Mouse (Mus musculus): Measurements from ENCODE around the gene Sp6. TPM values are rescaled to one million over a fixed set of nuclear protein-coding genes. Genes with fewer than 3 reads are reported as not detected.
A peak's percentile ranks its signal among the peaks of the same experiment; 100 is the strongest.

Sp6 gene
- 0.28 TPM in 1 of 2 replicates, not detected in the other for total RNA-seq (2014; fragmentation: Nextera tagmentation)
- 0.38 TPM in 1 of 2 replicates, not detected in the other for total RNA-seq (2017)

DNA sequence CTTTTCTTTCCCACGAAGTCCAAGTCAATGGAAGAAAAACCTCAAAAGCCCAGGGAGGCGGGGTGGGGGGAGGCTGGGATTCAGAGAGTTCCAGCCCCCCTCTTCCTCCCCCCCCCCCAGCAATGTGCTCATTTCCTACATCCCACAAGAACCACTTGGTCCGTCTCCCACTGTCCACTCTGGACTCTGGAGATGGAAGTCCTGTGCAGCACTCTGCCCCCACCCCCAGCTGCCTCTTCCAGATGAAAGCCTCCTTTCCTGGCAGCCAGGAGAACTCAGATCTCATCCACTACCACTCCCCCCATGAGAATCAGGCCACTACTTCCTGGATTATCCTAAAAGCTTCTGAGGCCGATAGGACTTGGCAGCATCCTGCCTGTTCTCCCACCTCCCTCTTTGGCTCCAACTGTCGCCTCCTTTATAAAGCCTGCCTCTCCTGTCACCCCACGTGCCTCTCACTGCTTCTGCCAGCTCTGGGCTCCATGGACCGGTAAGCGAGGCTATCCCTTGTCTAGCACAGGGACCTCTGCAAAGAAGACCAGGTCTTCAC, at the start of gene Sp6:
Gene Sp6 (plus strand): TSS at position 274 of the 550 bp plus-strand sequence.
- no peak for ATAC-seq (replicated peaks; ENCODE audit: low FRiP score, low TSS enrichment, poor library complexity, severe bottlenecking)

DNA sequence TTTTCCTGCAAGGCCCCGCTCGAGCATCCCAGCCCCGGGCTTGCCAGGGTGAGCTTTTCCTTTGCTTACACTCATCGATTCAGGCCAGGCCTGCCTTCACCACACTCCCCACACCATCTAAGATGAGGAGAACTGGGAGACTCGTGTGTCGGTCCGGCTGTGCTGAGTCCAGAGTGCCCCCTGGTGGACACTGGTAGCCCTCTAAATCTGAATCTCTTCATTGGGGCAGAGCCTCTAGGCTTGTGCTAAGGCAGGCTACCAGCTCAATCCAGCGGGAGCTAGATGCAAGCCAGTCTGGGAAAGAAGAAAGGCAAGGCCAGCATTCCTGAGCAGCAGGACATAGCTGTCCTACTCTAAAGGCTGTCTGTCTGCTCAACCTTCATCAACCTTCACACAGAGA, 49.6 kb upstream of the Sp6 start:
- ATAC-seq (replicated peaks; ENCODE audit: low FRiP score, low TSS enrichment, poor library complexity, severe bottlenecking): peak; percentile 72

DNA sequence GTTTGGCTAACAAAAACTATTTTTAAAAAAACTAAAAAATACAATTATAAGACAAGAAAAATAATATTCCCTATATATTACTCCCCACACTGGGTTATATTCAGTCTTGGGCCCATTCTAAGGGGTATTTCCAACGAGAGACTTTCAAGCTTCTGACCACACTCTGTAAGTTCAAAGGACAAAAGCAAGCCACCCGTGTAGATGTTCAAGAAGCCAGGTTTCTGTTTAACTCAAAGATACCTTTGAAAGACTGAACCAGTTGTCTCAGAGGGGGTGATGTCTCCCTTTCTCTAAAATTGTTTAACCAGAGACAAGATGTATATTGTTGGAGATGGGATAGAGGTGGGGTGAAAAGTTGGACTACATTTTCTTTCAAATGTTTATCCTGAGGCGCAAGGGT, 47.0 kb upstream of the Sp6 start:
- no peak for ATAC-seq (replicated peaks; ENCODE audit: low FRiP score, low TSS enrichment, poor library complexity, severe bottlenecking)

DNA sequence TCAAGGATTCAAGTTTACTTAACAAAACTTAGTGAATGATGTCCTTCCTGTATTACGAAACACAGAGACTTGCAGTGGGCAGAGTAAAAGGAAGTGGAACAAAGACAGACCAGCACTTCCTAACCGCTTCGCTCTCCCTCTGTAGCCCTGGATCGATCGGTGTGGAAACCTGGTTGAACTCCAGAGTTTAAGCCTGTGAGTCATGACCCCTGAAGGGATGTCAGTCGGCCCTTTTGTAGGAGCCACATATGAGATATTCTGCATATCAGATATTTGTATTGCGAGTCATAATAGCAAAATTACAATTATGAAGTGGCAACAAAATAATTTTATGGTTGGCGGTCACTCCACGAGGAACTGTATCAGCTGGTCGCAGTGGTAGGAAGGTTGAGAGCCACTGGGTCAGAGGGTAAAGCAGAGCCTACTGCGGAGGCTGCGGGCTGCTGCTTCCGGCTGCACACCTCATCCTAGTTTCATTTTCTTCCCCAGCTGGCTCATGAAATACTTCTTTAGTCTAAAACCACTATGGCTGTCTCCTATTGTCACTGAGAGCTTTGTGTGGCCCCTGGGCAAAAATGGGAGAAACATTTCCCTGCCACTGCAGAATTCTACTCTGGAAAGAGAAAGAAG, 46.2 kb upstream of the Sp6 start:
- no peak for ATAC-seq (replicated peaks; ENCODE audit: low FRiP score, low TSS enrichment, poor library complexity, severe bottlenecking)

DNA sequence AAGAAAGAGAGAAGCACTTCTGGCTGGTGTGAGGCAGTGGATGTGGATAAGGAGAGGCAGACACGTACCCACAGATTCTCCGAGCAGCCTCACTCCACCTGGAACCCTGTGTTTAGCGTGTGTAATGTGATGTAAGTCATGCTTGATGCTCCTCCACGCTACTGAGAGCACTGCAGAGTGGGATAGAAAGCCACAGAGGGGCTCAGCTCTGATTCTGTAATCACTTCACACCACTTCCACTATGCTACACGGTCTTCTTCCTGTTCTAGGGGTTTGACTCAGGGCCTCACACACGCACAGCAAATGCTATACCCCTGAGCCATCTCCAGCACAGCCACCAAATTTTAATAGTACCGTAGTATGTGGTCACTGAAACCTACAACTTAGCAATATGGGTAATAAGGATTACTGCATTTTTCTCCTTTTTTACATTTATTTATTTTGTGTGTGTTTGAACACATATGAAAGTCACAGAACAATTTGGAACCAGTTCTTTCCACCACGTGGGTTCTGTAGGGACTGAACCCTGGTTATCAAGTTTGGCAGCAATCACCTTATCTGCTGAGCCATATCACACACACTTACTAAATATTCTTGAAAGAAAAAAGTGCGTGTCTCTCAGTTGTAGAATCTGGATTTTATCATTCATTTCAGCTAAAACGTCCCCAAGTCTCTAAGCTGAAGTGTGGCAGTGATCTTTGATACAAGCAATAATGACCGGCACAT, 45.5 kb upstream of the Sp6 start:
- peak; percentile 35; the same call in 1 of the 2 replicates for ATAC-seq (replicated peaks; ENCODE audit: low FRiP score, low TSS enrichment, poor library complexity, severe bottlenecking)

DNA sequence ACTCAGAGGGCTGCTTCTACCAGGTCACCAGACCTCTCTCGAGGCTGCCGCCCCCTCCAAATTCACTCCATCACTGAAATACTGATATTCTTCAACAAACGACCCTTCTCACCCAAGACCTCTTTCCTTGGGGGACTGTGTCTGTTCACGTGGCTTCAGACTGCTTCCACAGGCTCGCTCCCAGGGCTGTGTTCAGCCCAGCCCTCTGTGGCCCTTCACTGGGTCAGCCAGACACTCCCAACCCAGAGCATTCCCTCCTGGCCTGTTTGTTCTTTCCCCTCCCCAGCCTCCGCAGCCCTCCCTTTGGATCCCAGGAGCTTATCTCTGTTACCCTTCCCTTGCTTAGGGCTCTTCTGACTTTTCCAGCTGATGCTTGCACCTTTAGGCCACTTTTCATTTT, 44.7 kb upstream of the Sp6 start:
- no peak for ATAC-seq (replicated peaks; ENCODE audit: low FRiP score, low TSS enrichment, poor library complexity, severe bottlenecking)

DNA sequence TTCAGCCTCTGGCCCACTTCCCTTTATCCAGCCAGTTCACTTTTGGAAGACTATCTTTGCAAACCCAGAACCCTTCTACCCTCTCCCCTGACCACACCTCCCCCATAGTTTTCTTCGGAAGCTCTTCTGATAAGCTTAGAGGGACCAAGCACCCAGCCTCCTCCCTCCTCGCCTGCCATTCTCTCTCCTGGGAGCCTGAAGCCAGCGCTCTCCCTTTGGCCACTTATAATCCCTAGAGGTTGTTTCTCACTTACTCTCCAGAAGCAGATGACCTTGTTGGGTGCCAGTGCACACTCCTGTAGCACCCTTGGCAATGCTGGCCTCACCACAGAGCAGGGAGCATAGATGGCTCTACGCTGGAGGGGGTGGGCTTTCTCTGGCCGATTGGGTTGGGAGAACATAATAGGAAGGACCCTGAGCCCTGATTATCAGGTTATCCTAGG, 43.9 kb upstream of the Sp6 start:
- ATAC-seq (replicated peaks; ENCODE audit: low FRiP score, low TSS enrichment, poor library complexity, severe bottlenecking): peak; percentile 47

DNA sequence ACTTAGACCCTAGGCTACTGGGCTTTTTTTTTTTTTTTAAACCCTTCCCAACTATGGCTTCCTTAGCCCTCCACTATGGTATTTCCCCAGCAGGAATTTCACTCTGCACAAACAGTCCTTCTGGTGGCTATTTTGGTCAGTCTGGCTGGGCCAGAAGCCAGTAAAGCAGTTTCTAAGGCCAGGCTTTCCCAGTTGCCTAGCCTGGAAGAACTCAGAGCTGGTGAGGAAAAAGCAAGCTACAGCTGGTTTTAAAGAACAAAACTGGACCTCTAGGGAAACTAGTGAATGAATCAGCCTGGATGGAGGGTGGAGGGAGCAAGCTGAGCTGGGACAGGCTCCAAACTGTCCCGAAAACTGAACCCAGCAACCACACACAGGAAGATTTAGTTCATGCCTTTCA, 43.4 kb upstream of the Sp6 start:
- ATAC-seq (replicated peaks; ENCODE audit: low FRiP score, low TSS enrichment, poor library complexity, severe bottlenecking): no peak

DNA sequence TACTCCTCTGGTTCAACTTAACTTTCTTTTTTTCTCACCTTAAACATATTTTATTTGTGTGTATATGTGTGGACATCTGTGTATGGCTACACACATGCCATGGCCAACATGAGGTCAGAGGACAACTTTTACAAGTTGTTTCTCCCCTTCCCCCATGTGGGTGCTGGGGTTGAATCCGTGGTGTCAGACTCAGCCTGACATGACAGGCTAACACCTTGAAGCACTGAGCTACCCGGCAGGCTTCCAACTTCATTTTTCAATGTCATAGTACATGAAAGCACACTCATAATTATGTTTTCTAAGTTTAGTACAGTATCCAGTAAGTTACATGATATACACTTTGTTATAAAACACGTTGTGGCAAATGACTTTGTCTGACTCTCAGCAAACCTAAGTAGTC, 42.9 kb upstream of the Sp6 start:
- ATAC-seq (replicated peaks; ENCODE audit: low FRiP score, low TSS enrichment, poor library complexity, severe bottlenecking): no peak

DNA sequence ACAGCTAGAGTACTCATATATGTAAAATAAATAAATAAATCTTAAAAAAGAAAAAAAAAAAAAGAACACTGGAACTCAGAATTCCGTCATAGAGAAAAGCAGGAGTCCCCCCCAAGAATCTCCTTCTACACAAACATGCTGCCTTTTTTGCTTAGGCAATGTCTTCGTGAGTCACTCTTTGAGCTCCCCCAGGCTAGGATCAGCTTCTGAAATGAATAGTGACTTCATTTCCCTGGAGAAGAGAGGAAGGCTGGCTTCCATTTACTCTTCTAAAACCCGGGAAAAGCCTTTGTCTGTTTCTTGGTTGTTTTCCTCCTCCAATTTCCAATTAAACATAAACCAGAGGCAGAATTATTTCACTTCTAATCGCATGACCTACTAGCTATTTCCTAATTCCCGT, 40.3 kb upstream of the Sp6 start:
- ATAC-seq (replicated peaks; ENCODE audit: low FRiP score, low TSS enrichment, poor library complexity, severe bottlenecking): no peak

DNA sequence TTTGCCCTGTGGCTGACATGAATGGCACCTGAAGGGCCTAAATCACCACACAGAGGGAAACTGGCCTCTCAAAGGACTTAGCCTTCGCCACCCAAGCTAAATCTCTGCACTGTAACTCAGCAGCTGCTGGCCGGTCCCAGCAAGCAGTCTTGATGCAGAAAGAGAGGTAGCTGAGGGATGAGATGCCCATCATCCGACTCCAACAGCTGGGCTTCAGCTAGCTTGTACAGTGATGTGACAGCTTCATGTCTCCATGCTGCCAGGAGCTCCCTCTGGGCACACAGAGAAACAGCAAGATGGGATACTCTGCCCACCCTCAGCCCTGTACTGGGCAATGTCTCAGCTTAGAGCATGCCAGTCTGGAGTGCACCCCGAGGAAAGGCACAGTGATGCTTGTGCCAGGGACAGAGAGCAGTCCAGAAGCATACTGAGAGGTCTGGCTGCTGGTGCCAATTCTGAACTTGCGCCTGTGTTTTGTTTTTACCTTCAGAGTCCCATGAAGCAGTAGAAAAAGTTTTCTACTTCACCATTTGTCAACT, 39.7 kb upstream of the Sp6 start:
- no peak for ATAC-seq (replicated peaks; ENCODE audit: low FRiP score, low TSS enrichment, poor library complexity, severe bottlenecking)

DNA sequence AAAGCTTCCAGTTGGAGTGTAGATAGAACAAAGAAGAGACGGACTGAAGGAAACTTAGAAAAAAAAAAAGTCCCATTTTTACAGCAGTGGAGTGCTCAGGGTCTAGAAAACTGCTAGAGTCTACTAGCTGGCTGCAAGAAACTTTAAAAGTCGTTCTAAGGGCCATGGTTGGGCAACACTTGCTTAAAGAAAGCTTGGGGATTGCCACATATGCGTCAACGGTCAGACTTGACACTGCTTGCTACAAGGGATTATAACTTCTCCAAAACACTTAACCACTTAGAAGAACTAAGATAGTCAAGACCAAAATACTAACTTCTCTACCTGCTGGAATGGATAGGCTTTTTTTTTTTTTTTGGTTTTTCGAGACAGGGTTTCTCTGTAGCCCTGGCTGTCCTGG, 38.4 kb upstream of the Sp6 start:
- no peak for ATAC-seq (replicated peaks; ENCODE audit: low FRiP score, low TSS enrichment, poor library complexity, severe bottlenecking)

DNA sequence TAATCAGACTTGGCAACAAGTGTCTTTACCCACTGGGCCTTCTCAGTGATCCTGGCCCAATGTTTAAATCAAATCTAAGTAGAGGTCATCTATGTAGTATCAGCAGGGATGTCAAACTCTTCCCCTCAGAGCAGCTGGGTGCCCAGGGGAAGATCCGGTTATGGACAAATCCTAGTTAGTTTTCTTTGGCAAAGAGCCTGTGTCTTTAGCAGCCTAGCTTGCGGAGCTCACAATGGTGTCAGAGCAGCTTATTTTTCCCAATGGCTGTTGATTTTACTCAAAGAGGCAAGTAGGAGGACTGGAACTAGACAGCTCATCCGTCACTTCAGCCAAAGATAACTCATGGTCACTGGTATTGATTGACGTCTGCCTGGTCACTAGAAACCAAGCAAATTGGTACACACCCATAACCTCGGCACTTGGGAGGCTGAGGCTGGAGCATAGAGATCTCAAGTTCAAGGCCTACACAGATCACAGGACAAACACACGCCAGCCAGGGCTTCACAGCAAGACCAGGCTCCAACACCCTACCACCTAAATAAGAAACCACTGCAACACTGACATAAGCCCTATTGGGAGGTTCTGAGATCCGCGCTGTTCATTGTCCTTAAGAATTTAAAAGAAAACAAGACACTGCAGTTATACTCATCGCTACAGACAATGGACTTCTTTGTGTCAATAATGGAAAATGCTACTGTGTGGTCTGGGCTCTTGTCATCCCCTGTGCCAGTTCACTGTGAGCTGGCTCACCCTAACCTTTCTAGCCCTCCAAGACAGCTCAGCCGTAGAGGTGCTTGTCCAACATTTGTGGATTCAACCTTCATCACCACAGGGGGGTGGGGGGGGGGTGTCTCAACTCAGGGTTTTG, 37.4 kb upstream of the Sp6 start:
- no peak for ATAC-seq (replicated peaks; ENCODE audit: low FRiP score, low TSS enrichment, poor library complexity, severe bottlenecking)

DNA sequence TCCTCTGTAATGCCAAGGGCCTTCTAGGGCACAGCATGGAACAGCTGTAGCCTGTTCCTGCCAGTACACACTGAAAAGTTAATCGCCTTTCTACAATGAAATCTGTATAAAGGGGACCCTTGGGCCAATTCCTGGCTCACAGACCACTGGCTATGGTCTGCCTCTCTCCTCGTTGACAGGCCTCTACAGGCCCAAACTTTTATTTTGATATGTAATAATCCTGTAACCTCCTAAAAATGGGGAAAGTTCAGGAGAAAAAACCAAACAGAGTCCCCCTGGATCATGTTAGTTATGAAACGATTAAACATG, 36.9 kb upstream of the Sp6 start:
- no peak for ATAC-seq (replicated peaks; ENCODE audit: low FRiP score, low TSS enrichment, poor library complexity, severe bottlenecking)

DNA sequence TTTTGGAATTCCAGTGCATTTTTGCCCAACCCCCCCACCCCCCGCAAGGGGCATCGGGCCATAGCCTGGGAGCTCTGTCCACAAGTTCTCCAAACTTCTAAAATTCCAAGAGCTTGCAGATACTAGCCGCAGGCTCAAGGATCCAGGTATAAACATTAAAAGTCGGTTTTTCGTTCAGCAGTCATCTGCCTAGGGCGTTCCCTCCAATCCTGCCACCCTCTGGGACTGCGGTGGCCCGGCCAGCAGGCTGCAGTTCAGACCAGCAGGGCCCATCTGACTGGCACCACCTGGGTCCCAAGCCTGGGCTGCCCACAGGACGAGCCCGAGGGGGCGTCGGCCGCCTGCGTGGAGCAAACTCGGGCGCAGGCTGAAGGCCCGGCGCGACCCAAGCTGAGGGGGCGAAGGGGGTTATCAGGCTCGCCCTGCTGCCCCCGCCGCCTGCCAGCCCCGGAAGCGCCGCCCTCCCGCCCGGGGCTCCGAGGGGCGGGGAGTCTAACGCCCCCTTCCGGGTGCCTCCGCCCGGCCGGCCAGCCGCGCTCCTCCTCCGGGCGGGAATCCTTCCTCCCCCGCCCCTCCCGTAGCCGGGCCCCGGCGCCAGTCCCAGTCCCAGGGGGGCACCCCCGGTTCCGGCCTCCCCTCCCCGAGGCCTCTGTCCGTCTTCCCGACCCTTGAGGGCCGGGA, 36.1 kb upstream of the Sp6 start:
- ATAC-seq (replicated peaks; ENCODE audit: low FRiP score, low TSS enrichment, poor library complexity, severe bottlenecking): peak; percentile 20

DNA sequence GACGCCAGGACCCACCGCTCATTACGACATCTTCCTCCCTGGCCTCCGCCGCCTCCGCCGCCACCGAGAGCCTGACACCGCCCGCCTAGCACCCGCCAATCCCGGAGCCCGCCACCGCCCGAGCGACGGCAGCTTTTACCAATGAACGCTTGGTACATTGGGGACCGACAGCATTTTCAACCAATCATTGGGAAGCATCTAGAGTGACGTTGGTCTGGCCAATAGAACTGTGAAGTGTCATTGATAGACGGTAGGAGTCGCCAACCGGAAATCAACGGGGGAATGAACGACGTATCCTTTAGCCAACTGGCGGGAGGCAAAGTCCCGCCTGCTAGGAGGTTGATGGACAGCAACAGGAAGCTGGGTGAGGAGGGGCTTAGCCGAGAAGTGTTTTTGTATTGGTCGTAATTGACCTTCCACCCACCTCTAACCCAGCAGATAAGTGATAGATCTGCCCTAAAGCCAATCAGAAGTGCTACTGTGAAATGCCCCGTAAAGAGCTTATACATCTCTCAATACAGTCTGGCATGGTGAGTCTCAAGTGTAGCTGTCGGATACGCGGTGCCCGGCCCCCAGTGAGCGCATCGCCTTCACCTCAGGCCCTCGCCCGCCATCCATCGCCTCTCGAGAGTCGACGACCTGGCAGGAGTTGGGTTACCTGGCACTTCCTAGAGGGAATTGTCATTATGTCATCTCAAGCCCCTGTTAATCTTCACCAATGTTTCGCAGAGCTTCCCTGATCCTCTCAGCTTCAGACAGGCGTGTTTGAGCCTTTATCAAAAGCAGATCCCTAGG, 35.4 kb upstream of the Sp6 start:
- ATAC-seq (replicated peaks; ENCODE audit: low FRiP score, low TSS enrichment, poor library complexity, severe bottlenecking): peak; percentile 96

DNA sequence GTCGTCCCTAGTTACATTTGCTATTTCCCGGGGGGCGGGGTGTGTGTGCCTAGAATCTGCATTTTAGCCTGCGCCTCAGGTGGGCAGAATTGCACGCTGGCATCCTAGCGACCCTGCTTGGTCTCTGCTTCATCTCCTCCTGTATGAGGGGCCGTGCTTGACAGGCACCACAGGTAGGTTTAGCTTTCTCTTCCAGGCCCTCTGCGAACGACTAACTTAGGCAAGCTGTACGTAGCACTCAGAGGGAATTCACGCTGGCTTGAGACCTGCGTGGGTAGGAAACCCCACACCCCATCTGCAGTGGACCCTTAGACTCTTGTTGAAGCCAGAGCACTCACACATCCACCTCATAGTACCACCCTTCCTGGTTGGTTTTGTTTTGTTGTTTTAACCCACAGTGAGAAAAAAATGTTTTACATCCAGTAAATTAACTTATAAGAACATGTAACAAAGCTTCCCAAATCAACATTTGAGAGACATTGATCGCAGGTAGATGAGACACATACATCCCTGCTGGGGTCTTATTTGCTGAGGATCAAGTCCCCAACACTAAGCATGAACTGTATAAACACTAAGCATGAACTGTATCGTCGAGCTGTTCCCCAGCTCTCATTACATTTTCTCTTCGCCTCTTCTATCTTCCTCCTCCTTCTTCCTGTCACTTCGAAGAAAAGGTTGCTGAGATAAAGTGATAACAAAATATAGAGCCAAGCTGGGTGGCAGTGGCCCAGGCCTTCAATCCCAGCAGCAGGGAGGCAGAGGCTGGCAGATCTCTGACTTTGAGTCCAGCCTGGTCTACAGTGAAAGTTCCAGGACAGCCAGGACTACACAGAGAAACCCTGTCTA, 34.6 kb upstream of the Sp6 start:
- ATAC-seq (replicated peaks; ENCODE audit: low FRiP score, low TSS enrichment, poor library complexity, severe bottlenecking): no peak

DNA sequence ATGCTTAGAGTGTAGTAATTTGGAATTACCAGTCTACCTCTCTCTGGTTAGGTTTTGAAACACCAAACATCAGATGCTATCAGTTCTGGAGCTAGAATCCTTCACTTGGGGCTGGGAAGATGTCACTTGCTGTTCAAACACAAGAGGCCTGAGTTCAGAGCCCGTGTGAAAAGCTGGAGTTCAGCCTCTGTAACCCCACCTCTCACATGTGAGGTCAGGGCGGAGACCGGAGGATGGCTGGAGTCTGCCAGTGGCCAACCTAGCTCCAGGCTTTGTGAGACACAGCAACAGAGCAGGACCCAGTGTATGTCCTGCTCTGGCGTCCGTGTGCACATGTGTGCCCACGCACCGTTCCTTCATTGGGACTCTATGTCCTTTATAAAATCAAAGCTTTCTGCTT, 33.9 kb upstream of the Sp6 start:
- no peak for ATAC-seq (replicated peaks; ENCODE audit: low FRiP score, low TSS enrichment, poor library complexity, severe bottlenecking)

Measured in megakaryocyte-erythroid progenitor cell, adult 5-6 weeks (primary cell).